23 mouse cellular contexts compared by ENCODE assay signal in genomic region chr11:21826521-21826920, GRCm38 (mm10).
DNase-seq lines count a peak whose midpoint lies in the region; ATAC-seq lines count a peak whose summit lies in the region.
"Had no signal": no experiment of that assay in that cellular context is flagged by ENCODE, and none has a peak within 500 bp of the region (broad histone marks: within the 10 kb centered on the region; RNA-seq: fewer than 3 reads in every experiment).

No protein-coding gene starts in this region.

- H3K27ac ChIP-seq in embryonic facial prominence, embryonic 11.5 days (replicated peaks; ENCODE audit: low read depth, low read length): no peak overlapping the region
- no peak overlapping the region for H3K27ac ChIP-seq in embryonic facial prominence, embryonic 10.5 days (replicated peaks)
- H3K27ac ChIP-seq in embryonic facial prominence, embryonic 14.5 days (replicated peaks; ENCODE audit: low read depth, low read length): no peak overlapping the region

- ATAC-seq in embryonic facial prominence, embryonic 11.5 days (replicated peaks; ENCODE audit: insufficient number of reproducible peaks, low FRiP score, low TSS enrichment, low read depth): no peak
- peak; percentile 77; the same call in 1 of the 2 replicates for ATAC-seq in embryonic facial prominence, embryonic 14.5 days (ENCODE audit: low read depth)
- no peak for ATAC-seq in frontal cortex, adult (ENCODE audit: low TSS enrichment)
- ATAC-seq: activated CD4-positive, CD25-positive, alpha-beta regulatory T cell, adult 4 months; CD4-positive, CD25-positive, alpha-beta regulatory T cell, adult 4 months; Patski had no signal

- no peak overlapping the region for H3K4me2 ChIP-seq in embryonic facial prominence, embryonic 11.5 days (ENCODE audit: low read depth, low read length)
- H3K4me2 ChIP-seq in embryonic facial prominence, embryonic 14.5 days (ENCODE audit: low read depth, low read length): no peak overlapping the region

- 83% methylated on average over 1 of the region's 1 CpGs for WGBS in embryonic facial prominence, embryonic 11.5 days
- 73% methylated on average over 1 of the region's 1 CpGs for WGBS in embryonic facial prominence, embryonic 10.5 days
- 70% methylated on average over 1 of the region's 1 CpGs for WGBS in embryonic facial prominence, embryonic 14.5 days

- H3K9ac ChIP-seq in embryonic facial prominence, embryonic 11.5 days (replicated peaks; ENCODE audit: low read length): no peak overlapping the region
- no peak overlapping the region for H3K9ac ChIP-seq in embryonic facial prominence, embryonic 14.5 days (ENCODE audit: low read depth, low read length)

- no peaks in the 10 kb centered on the region for H3K27me3 ChIP-seq in embryonic facial prominence, embryonic 11.5 days (ENCODE audit: control insufficient read depth, insufficient read depth, low read length)
- H3K27me3 ChIP-seq in embryonic facial prominence, embryonic 10.5 days (replicated peaks; ENCODE audit: low read depth, poor library complexity, severe bottlenecking): no peaks in the 10 kb centered on the region
- H3K27me3 ChIP-seq in embryonic facial prominence, embryonic 14.5 days (replicated peaks; ENCODE audit: control insufficient read depth, insufficient read depth, low read length): no peaks in the 10 kb centered on the region
- H3K27me3 ChIP-seq: CH12.LX, Patski had no signal

- H3K4me1 ChIP-seq in embryonic facial prominence, embryonic 11.5 days (ENCODE audit: control insufficient read depth, insufficient read depth, low read length): no peaks in the 10 kb centered on the region
- no peaks in the 10 kb centered on the region for H3K4me1 ChIP-seq in embryonic facial prominence, embryonic 10.5 days
- no peaks in the 10 kb centered on the region for H3K4me1 ChIP-seq in embryonic facial prominence, embryonic 14.5 days (ENCODE audit: control insufficient read depth, insufficient read depth, low read length)

- H3K36me3 ChIP-seq in embryonic facial prominence, embryonic 11.5 days (replicated peaks; ENCODE audit: control insufficient read depth, insufficient read depth, low read depth, low read length): no peaks in the 10 kb centered on the region
- no peaks in the 10 kb centered on the region for H3K36me3 ChIP-seq in embryonic facial prominence, embryonic 10.5 days (replicated peaks)
- no peaks in the 10 kb centered on the region for H3K36me3 ChIP-seq in embryonic facial prominence, embryonic 14.5 days (ENCODE audit: control insufficient read depth, insufficient read depth, low read length)
- H3K36me3 ChIP-seq: G1E had no signal

- H3K9me3 ChIP-seq in embryonic facial prominence, embryonic 11.5 days (replicated peaks; ENCODE audit: control insufficient read depth, low read length): no peaks in the 10 kb centered on the region
- H3K9me3 ChIP-seq in embryonic facial prominence, embryonic 10.5 days: no peaks in the 10 kb centered on the region
- no peaks in the 10 kb centered on the region for H3K9me3 ChIP-seq in embryonic facial prominence, embryonic 14.5 days (ENCODE audit: control insufficient read depth, low read length)
- H3K9me3 ChIP-seq: G1E had no signal

- H3K4me3 ChIP-seq in embryonic facial prominence, embryonic 11.5 days (ENCODE audit: low read depth, low read length): no peak overlapping the region
- H3K4me3 ChIP-seq in embryonic facial prominence, embryonic 10.5 days: no peak overlapping the region
- H3K4me3 ChIP-seq in embryonic facial prominence, embryonic 14.5 days (ENCODE audit: low read depth, low read length): no peak overlapping the region

- peak; percentile 6 for DNase-seq in embryonic facial prominence, embryonic 11.5 days (ENCODE audit: low spot score)
- no peak for DNase-seq in embryonic facial prominence, embryonic 10.5 days (ENCODE audit: low spot score)
- peak; percentile 50 for DNase-seq in A20 (ENCODE audit: low read depth, low spot score)
- DNase-seq in embryonic facial prominence, embryonic 14.5 days (ENCODE audit: low spot score): peak; percentile 50
- peak; percentile 2 for DNase-seq in forelimb bud, embryonic 11.5 days (ENCODE audit: low read depth, low spot score)
- no peak for DNase-seq in adrenal gland, postnatal 25 days
- DNase-seq in cerebellum, postnatal 25 days: no peak
- DNase-seq: adrenal gland, adult 2 months; adrenal gland, adult 8-10 months; adrenal gland, postnatal 10 days; adrenal gland, postnatal 14 days; adrenal gland, postnatal 36 days; B cell, adult 2 months; cerebellum, adult 11 months; cerebellum, adult 11-12 months; cerebellum, adult 18-20 months; cerebellum, adult 2 months had no signal

Comparison
In these comparisons a context has a peak if more than half of its experiments do, and no peak if none do; other contexts are left out.
1. DNase-seq: peak in embryonic facial prominence, embryonic 11.5 days (single experiment), A20 (single experiment), embryonic facial prominence, embryonic 14.5 days (single experiment) and forelimb bud, embryonic 11.5 days (single experiment); none in embryonic facial prominence, embryonic 10.5 days (single experiment), adrenal gland, postnatal 25 days (single experiment) and cerebellum, postnatal 25 days (0 of 2).